Mouse (Mus musculus): ENCODE results near the gene Large1.

DNA sequence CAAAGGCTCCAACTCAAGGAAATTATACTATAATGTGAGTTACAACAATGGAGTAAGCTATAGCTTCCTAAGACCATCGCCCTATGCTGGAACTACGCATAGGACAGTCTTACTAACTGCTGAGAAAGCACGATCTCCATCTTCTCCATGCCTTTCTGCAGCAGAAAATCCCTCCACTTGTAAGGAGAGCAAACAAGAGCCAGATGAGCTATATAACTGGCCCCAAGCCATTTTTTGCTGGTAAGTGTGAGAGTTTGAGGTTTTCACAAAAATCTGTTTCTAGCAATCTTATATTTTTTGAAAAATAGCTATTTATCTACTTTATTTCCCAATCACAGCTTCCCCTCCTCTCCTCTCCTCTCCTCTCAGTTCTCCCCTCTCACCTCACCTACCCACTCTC lies 206.1 kb downstream of the Large1 start:
- TF ChIP-seq ZNF384 (IDR thresholded peaks at IDR 0.05; ENCODE audit: low read depth, low read length) (no peak), CHD2 (IDR thresholded peaks at IDR 0.05; ENCODE audit: low read depth, low read length) (no peak), ZC3H11A (IDR thresholded peaks at IDR 0.05; ENCODE audit: borderline replicate concordance, low read depth, low read length) (no peak)
